Mouse (Mus musculus): ENCODE data around the gene Disc1. TPM values are rescaled to one million over a fixed set of nuclear protein-coding genes. Genes with fewer than 3 reads are reported as not detected.

Gene Disc1
- polyA plus RNA-seq, 1 experiment, result not detected

DNA sequence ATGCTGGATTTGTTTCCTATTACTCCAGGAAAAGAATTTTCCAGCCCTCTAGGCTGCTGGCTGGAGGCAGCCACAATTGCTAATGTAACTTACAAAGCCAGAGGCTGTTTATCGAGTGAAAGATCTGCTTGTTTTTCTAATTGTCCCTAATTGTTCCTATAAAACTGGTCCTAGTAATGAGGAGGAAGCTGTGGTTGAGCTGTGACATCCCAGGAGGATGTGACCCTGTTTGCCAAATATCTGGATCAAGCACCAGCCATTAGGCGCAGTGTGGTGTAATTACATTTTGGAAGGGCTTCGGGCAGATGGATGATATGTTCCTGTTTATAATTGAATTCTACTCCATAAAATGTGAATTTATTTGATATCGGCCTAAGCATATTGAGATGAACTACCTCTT, 233.3 kb downstream of the Disc1 start:
- no peaks in the 10 kb centered on the region for H3K27me3 ChIP-seq (ENCODE audit: control insufficient read depth)
- no peak for TF ChIP-seq GATA1 (IDR thresholded peaks at IDR 0.05; ENCODE audit: low read length)
- no peak for TF ChIP-seq TAL1 (IDR thresholded peaks at IDR 0.05; ENCODE audit: low read length)
- no peaks in the 10 kb centered on the region for H3K36me3 ChIP-seq (ENCODE audit: control insufficient read depth)
- no peaks in the 10 kb centered on the region for H3K4me1 ChIP-seq (ENCODE audit: control insufficient read depth)
- H3K4me3 ChIP-seq (replicated peaks), result no peak overlapping the region
- H3K9me3 ChIP-seq (ENCODE audit: control insufficient read depth, low read length), result no peaks in the 10 kb centered on the region

DNA sequence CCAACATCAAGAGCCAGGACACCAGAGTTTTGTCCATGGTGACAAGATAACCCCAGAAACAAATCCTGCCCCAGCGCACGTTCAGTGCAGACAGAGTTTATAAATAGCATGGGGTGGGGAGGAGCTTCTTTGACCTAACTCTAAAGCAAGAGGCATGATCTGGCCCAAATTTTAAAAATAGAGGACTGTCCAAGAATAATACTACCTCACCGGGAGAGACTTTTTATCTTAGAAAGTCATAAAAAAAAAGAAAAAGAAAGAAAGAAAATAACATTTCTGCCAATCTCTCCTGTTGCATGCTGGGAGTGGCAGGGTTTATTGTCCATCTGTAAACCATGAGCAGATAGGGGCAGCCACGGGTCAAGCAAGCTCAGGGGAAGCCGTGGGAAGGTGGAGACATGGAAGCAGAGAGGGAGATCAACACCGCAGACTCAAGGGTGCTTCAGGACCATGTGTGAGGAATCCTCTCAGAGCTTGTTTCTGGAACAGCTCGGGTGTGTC, 233.9 kb downstream of the Disc1 start:
- no peak for TF ChIP-seq TAL1 (IDR thresholded peaks at IDR 0.05; ENCODE audit: low read length)
- no peak for TF ChIP-seq GATA1 (IDR thresholded peaks at IDR 0.05; ENCODE audit: low read length)
- Histone ChIP-seq H3K4me1 (ENCODE audit: control insufficient read depth) (no peaks in the 10 kb centered on the region), H3K36me3 (ENCODE audit: control insufficient read depth) (no peaks in the 10 kb centered on the region), H3K9me3 (ENCODE audit: control insufficient read depth, low read length) (no peaks in the 10 kb centered on the region), H3K27me3 (ENCODE audit: control insufficient read depth) (no peaks in the 10 kb centered on the region), H3K4me3 (replicated peaks) (no peak overlapping the region)

DNA sequence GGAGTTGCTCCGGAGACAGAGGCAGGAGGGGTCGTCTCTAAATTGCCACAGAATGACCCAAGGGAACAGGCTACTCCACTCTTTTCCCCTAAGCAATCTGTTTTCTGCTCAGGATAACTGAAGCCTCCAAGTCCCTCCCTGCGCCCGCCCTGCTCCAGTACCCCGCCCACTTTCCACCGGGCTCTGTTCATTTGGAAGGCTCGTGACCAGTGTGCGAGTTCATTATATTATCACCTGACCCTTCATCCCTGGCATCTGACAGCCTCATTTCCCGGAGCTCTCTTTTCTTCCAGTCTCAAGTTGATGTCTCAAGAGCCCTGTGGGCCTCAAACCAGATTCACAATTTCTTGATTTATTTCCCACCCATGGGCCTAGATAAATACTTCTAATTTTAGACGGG, 237.5 kb downstream of the Disc1 start:
- H3K4me3 ChIP-seq (replicated peaks), result no peak overlapping the region
- H3K4me1 ChIP-seq (ENCODE audit: control insufficient read depth), result no peaks in the 10 kb centered on the region
- H3K9me3 ChIP-seq (ENCODE audit: control insufficient read depth, low read length), result no peaks in the 10 kb centered on the region
- no peak for TF ChIP-seq TAL1 (IDR thresholded peaks at IDR 0.05; ENCODE audit: low read length)
- TF ChIP-seq GATA1 (IDR thresholded peaks at IDR 0.05; ENCODE audit: low read length), result no peak
- no peaks in the 10 kb centered on the region for H3K27me3 ChIP-seq (ENCODE audit: control insufficient read depth)
- H3K36me3 ChIP-seq (ENCODE audit: control insufficient read depth), result no peaks in the 10 kb centered on the region

DNA sequence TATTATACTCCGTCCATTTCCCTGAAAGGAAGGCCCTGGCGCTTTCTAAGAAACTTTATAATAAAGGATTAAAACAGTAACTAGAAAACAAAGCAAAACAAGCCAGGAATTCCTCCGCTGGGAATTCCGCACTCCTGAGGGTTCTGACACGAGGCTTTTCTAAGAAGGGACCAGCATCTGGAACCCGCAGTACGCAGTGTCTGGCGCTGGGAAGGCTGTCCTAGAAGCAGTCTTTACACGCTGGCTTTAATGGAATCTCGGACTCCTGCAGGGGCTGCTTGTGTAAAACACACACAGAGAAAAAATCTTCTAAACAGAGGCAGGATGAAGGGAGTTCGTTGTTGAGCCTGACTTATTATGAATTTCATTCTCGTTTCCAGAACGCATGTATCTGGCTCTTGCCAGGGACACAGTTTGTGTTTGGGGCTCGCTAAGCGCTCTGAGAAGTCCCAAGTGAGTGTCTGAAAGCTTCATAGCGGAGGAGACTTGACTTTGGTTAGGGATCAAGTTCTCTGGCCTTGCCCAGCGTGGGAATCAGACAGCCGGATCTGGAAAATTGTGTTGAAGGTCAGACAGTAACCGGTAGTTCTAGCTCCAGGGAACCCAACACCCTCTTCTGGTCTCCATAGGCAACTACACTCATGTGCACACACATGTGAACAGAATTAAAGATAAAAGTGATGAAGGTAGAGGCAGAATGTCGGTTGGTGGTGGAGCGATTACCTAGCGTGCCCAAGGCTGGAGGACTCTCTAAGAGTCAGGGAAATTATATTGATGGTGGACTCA, 238.1 kb downstream of the Disc1 start:
- H3K27me3 ChIP-seq (ENCODE audit: control insufficient read depth), result no peaks in the 10 kb centered on the region
- no peak overlapping the region for H3K4me3 ChIP-seq (replicated peaks)
- TF ChIP-seq GATA1 (IDR thresholded peaks at IDR 0.05; ENCODE audit: low read length), result no peak
- H3K36me3 ChIP-seq (ENCODE audit: control insufficient read depth), result no peaks in the 10 kb centered on the region
- H3K4me1 ChIP-seq (ENCODE audit: control insufficient read depth), result no peaks in the 10 kb centered on the region
- H3K9me3 ChIP-seq (ENCODE audit: control insufficient read depth, low read length), result no peaks in the 10 kb centered on the region

DNA sequence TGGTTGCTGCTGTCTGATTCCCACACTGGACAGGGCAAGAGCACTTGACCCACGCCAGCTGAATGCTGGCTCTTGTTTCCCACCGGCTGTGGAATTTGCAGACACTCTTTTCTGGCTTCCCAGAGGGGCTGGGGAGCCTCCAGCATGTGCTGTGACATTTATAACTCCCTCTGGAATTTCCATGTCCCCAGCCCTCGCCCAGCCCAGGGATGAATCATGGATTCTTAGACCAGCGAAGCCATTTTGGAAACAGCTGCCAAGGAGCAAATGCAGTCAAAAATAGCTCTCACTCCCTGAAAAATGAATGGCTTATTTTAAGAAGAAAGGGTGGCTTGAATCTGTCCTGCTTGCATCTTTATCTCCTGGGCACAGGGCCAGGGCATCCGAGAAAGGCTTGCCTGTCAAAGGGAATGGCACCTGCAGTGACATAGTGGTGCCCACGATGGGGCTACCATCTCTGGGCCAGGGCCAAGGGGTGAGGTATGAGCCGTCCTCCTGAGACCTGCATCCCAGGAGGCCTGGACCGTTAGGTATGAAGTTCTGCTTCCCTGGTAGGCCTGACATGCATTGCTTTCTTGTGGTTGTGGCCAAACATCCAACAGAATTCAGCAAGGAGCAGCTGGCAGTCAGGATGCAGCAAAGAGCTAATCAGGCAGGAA, 239.1 kb downstream of the Disc1 start:
- TF ChIP-seq TAL1 (IDR thresholded peaks at IDR 0.05; ENCODE audit: low read length), result no peak
- TF ChIP-seq GATA1 (IDR thresholded peaks at IDR 0.05; ENCODE audit: low read length), result no peak
- Histone ChIP-seq H3K4me1 (ENCODE audit: control insufficient read depth) (no peaks in the 10 kb centered on the region), H3K27me3 (ENCODE audit: control insufficient read depth) (no peaks in the 10 kb centered on the region), H3K9me3 (ENCODE audit: control insufficient read depth, low read length) (no peaks in the 10 kb centered on the region), H3K36me3 (ENCODE audit: control insufficient read depth) (no peaks in the 10 kb centered on the region), H3K4me3 (replicated peaks) (no peak overlapping the region)

- no peak overlapping the region for H3K4me3 ChIP-seq (replicated peaks)
- H3K4me1 ChIP-seq (ENCODE audit: control insufficient read depth), result no peaks in the 10 kb centered on the region
- H3K27me3 ChIP-seq (ENCODE audit: control insufficient read depth), result no peaks in the 10 kb centered on the region
- no peaks in the 10 kb centered on the region for H3K36me3 ChIP-seq (ENCODE audit: control insufficient read depth)
- TF ChIP-seq TAL1 (IDR thresholded peaks at IDR 0.05; ENCODE audit: low read length), result no peak
- no peak for TF ChIP-seq GATA1 (IDR thresholded peaks at IDR 0.05; ENCODE audit: low read length)
- H3K9me3 ChIP-seq (ENCODE audit: control insufficient read depth, low read length), result peaks cover 9% of the 10 kb centered on the region; the same call in 1 of the 2 replicates
Measured at GRCm38 (mm10) chr8:125299248-125299647, 245.3 kb downstream of the Disc1 start.

GRCm38 (mm10) chr8:125301931-125302361, 248.0 kb downstream of the Disc1 start:
- no peaks in the 10 kb centered on the region for H3K27me3 ChIP-seq (ENCODE audit: control insufficient read depth)
- H3K36me3 ChIP-seq (ENCODE audit: control insufficient read depth), result no peaks in the 10 kb centered on the region
- no peak overlapping the region for H3K4me3 ChIP-seq (replicated peaks)
- TF ChIP-seq GATA1 (IDR thresholded peaks at IDR 0.05; ENCODE audit: low read length), result no peak
- no peak for TF ChIP-seq TAL1 (IDR thresholded peaks at IDR 0.05; ENCODE audit: low read length)
- H3K4me1 ChIP-seq (ENCODE audit: control insufficient read depth), result no peaks in the 10 kb centered on the region
- peaks cover 22% of the 10 kb centered on the region for H3K9me3 ChIP-seq (ENCODE audit: control insufficient read depth, low read length)

DNA sequence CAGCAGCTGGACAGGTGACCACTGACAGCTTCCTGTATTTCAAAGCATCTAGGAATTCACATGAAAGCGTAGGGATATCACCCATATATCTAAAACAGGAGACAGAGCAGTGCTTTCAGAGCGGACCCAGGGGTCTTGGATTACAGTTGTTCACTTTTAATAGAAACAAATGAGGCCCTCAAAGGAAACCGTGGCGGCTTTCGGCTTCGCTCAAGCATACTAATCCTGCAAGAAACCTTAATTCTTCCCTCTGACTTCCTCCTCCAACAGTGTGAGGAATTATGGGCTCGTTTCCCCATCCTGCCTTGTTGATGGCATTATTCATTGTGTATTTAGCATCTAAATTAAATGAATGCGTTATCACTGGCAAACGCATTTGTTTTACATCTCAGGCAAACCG, 252.7 kb downstream of the Disc1 start:
- no peaks in the 10 kb centered on the region for H3K36me3 ChIP-seq (ENCODE audit: control insufficient read depth)
- TF ChIP-seq TAL1 (IDR thresholded peaks at IDR 0.05; ENCODE audit: low read length), result no peak
- TF ChIP-seq GATA1 (IDR thresholded peaks at IDR 0.05; ENCODE audit: low read length), result no peak
- H3K9me3 ChIP-seq (ENCODE audit: control insufficient read depth, low read length), result peaks cover 22% of the 10 kb centered on the region

DNA sequence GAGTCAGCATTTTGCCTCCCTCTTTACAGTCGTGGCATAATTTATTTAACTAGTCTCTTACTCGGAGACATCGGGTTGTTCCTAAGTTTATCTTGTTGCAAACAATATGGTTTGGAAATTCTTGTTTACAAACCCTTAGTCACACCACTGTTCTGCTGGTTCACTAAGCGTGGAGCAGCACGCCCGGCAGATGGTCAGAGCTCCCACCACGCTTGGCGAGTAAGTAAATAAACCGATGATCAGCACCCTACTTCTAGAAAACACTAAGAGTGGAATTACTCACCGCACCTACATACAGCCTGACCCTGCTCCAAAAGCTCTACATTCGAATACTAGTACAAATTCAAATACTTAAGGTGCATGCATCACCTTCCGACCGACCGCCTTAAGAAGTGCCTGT, 256.0 kb downstream of the Disc1 start:
- Histone ChIP-seq H3K36me3 (ENCODE audit: control insufficient read depth) (no peaks in the 10 kb centered on the region), H3K4me1 (ENCODE audit: control insufficient read depth) (no peaks in the 10 kb centered on the region), H3K27me3 (ENCODE audit: control insufficient read depth) (no peaks in the 10 kb centered on the region), H3K9me3 (ENCODE audit: control insufficient read depth, low read length) (peaks cover 7% of the 10 kb centered on the region), H3K4me3 (replicated peaks) (no peak overlapping the region)
- TF ChIP-seq GATA1 (IDR thresholded peaks at IDR 0.05; ENCODE audit: low read length) (no peak), TAL1 (IDR thresholded peaks at IDR 0.05; ENCODE audit: low read length) (no peak)

More for the DNA sequence above, 252.7 kb downstream of the Disc1 start:
- H3K4me1 ChIP-seq (ENCODE audit: control insufficient read depth), result no peaks in the 10 kb centered on the region
- H3K4me3 ChIP-seq (replicated peaks), result no peak overlapping the region
- H3K27me3 ChIP-seq (ENCODE audit: control insufficient read depth), result no peaks in the 10 kb centered on the region

Other genes with a start within 250 kb of the Disc1 start
- 4.4 and 6.1 TPM in 2 replicates for gene Gnpat, start 191.2 kb upstream of the Disc1 start, polyA plus RNA-seq (2012)
- 0.82 and 0.93 TPM in 2 replicates for gene 2810004N23Rik, start 191.1 kb upstream of the Disc1 start, polyA plus RNA-seq (2012)
- 0.10 and 0.18 TPM in 2 replicates for gene Exoc8, start 156.5 kb upstream of the Disc1 start, polyA plus RNA-seq (2012)
- gene Sprtn, start 156.3 kb upstream of the Disc1 start, polyA plus RNA-seq (2012), result 0.20 and 0.28 TPM in 2 replicates
- 0.56 and 0.81 TPM in 2 replicates for gene Egln1, start 104.9 kb upstream of the Disc1 start, polyA plus RNA-seq (2012)
- 0.57 and 0.87 TPM in 2 replicates for gene Tsnax, start 41.2 kb upstream of the Disc1 start, polyA plus RNA-seq (2012)

Measured in erythroblast, embryonic 14.5 days (primary cell).